Mouse (Mus musculus) left cerebral cortex, adult 11 months (tissue): ENCODE data around the gene Zfp961.
"Not testable (repeated sequence)": the region's sequence is repeated elsewhere in the genome, so short reads cannot be mapped to it uniquely, and the experiment has no call there.

Experiments
- DNase-seq: peaks from one replicate; pipeline ENCODE4 v3.0.0; 2022; ENCODE audit warnings: low spot score

The Zfp961 gene

GRCm38 (mm10) chr8:71961796-71962195 is 11.0 kb downstream of the Zfp961 start:
- DNase-seq, result no peak

GRCm38 (mm10) chr8:71964051-71964450 is 13.2 kb downstream of the Zfp961 start:
- no peak for DNase-seq

- no peak for DNase-seq
These were observed 14.3 kb downstream of the Zfp961 start for GRCm38 (mm10) chr8:71965166-71965565.

- no peak for DNase-seq
These were observed 15.6 kb downstream of the Zfp961 start for GRCm38 (mm10) chr8:71966411-71966810.

- DNase-seq, result no peak
These were observed 16.4 kb downstream of the Zfp961 start for GRCm38 (mm10) chr8:71967261-71967660.

- no peak for DNase-seq
These were observed 17.3 kb downstream of the Zfp961 start for GRCm38 (mm10) chr8:71968100-71968499.

- no peak for DNase-seq
These were observed 17.8 kb downstream of the Zfp961 start for GRCm38 (mm10) chr8:71968636-71969035.

- DNase-seq, result no peak
These were observed 21.1 kb downstream of the Zfp961 start for GRCm38 (mm10) chr8:71971945-71972344.

GRCm38 (mm10) chr8:71974211-71974610 is 23.4 kb downstream of the Zfp961 start:
- no peak for DNase-seq

- no peak for DNase-seq
These were observed 30.2 kb downstream of the Zfp961 start for GRCm38 (mm10) chr8:71981032-71981431.

- DNase-seq, result no peak
These were observed 30.6 kb downstream of the Zfp961 start for GRCm38 (mm10) chr8:71981456-71981855.

- DNase-seq, result no peak
These were observed 33.8 kb downstream of the Zfp961 start for GRCm38 (mm10) chr8:71984601-71985000.

- peak; percentile 41 for DNase-seq
These were observed 37.5 kb downstream of the Zfp961 start for GRCm38 (mm10) chr8:71988110-71988866.

GRCm38 (mm10) chr8:71988867-71989599 is 38.2 kb downstream of the Zfp961 start:
- no peak for DNase-seq

GRCm38 (mm10) chr8:71999434-71999833 is 48.6 kb downstream of the Zfp961 start:
- DNase-seq, result no peak

- DNase-seq, result no peak
These were observed 49.4 kb downstream of the Zfp961 start for GRCm38 (mm10) chr8:72000223-72000622.

GRCm38 (mm10) chr8:72002942-72003341 is 52.1 kb downstream of the Zfp961 start:
- no peak for DNase-seq

GRCm38 (mm10) chr8:72005912-72006311 is 55.1 kb downstream of the Zfp961 start:
- DNase-seq, result no peak

- no peak for DNase-seq
These were observed 55.9 kb downstream of the Zfp961 start for GRCm38 (mm10) chr8:72006763-72007162.

- DNase-seq, result no peak
These were observed 57.4 kb downstream of the Zfp961 start for GRCm38 (mm10) chr8:72008134-72008641.

- no peak for DNase-seq
These were observed 58.6 kb downstream of the Zfp961 start, which contains the start of gene Cyp4f18 for GRCm38 (mm10) chr8:72009473-72009872. Gene Cyp4f18, minus strand, starts transcription at chr8:72009626.

- DNase-seq, result not testable (repeated sequence)
These were observed 62.8 kb downstream of the Zfp961 start for GRCm38 (mm10) chr8:72013506-72014228.
